Mouse (Mus musculus): Measurements from ENCODE around the gene Chchd2.

DNA sequence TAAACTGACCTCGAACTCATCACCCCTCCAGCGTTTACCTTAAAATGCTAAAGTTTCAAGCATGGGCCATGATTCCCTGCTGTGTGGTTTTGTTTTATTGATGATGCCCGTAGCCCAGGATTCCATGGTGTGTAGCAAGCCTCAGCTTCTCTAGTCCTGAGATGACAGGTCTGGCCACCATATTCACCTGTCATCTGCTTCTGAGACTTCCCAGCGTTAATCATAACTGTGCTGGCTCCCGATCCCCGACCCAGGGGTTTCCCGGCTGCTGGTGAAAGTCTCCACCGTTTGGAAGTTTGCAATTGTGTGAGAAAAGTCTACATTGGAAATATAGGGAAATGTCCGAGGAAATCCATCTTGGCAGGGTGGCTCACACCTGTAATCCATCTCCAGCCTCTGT lies 21.9 kb upstream of the Chchd2 start:
- TF ChIP-seq POLR2A (IDR thresholded peaks at IDR 0.05; ENCODE audit: insufficient read depth, low read depth, low read length), result no peak
- no peak for TF ChIP-seq CTCF (IDR thresholded peaks at IDR 0.05; ENCODE audit: insufficient read depth, low read depth, low read length)

Measured in olfactory bulb, adult 2 months (tissue).